Mouse (Mus musculus): ENCODE data around the gene Ndp. TPM values are rescaled to one million over a fixed set of nuclear protein-coding genes. Genes with fewer than 3 reads are reported as not detected.

Gene Ndp
- polyA plus RNA-seq (2015; fragmentation: Nextera tagmentation; extraction: Ambion mirVana): 3.4 and 4.8 TPM in 2 replicates

DNA sequence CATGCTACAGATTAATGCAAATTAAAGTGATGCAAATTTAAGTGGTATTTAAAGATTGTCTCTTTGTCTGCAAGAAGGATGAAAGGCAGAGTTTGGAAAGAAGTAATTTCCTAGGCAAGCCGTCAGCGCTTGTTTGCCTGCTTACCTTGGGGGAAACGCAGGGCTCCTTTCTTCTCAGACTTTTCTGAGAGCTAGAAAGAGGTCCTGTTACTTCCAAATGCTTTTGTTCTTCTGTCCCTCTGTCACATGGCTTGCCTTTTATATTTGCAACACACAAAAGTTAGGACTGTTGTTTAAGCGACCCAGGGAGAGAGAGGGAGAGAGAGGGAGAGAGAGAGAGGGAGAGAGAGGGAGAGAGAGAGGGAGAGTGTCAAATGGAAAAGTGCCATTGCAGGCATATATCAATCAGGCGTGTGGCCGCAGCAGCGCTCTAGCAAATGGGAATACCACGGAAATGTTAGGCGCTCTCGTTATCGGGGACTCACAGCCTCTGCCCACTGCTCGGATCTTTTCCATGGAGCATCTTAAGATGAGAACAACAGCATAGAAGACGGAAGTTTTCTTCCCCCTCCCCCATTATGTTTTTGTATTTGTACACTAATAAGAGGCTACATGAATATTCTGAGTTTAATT is at the start of gene Ndp:
TSS of gene Ndp (minus strand) at position 534 of the 633 bp plus-strand sequence.
- H3K27ac ChIP-seq: no peak within 1 kb of the TSS
- 20% methylated on average over 13 of the region's 13 CpGs for WGBS
- ATAC-seq (ENCODE audit: insufficient number of reproducible peaks, low FRiP score, low TSS enrichment, low read depth): no peak
- no peaks in the 10 kb centered on the region for H3K36me3 ChIP-seq
- no peaks in the 10 kb centered on the region for H3K27me3 ChIP-seq
- no peaks in the 10 kb centered on the region for H3K9me3 ChIP-seq
- H3K4me2 ChIP-seq: peak within 1 kb of the TSS; percentile 35
- H3K4me3 ChIP-seq: peak within 1 kb of the TSS; percentile 23
- H3K4me1 ChIP-seq: no peaks in the 10 kb centered on the region
- no peak within 1 kb of the TSS for H3K9ac ChIP-seq

- Histone ChIP-seq H3K27ac (no peak overlapping the region), H3K9ac (no peak overlapping the region), H3K36me3 (no peaks in the 10 kb centered on the region), H3K4me1 (no peaks in the 10 kb centered on the region), H3K4me3 (no peak overlapping the region), H3K27me3 (no peaks in the 10 kb centered on the region), H3K4me2 (no peak overlapping the region), H3K9me3 (no peaks in the 10 kb centered on the region)
- WGBS: 88% methylated on average over 2 of the region's 2 CpGs
- ATAC-seq (ENCODE audit: insufficient number of reproducible peaks, low FRiP score, low TSS enrichment, low read depth): no peak
Measured at GRCm38 (mm10) chrX:16954767-16955166, 43.2 kb upstream of the Ndp start.

GRCm38 (mm10) chrX:16918006-16918405 is 6.4 kb upstream of the Ndp start:
- H3K36me3 ChIP-seq: no peaks in the 10 kb centered on the region
- H3K4me1 ChIP-seq: no peaks in the 10 kb centered on the region
- no peak overlapping the region for H3K4me3 ChIP-seq
- no peak for ATAC-seq (ENCODE audit: insufficient number of reproducible peaks, low FRiP score, low TSS enrichment, low read depth)
- H3K9me3 ChIP-seq: no peaks in the 10 kb centered on the region
- H3K27ac ChIP-seq: no peak overlapping the region
- no peak overlapping the region for H3K9ac ChIP-seq
- no peaks in the 10 kb centered on the region for H3K27me3 ChIP-seq
- no peak overlapping the region for H3K4me2 ChIP-seq

DNA sequence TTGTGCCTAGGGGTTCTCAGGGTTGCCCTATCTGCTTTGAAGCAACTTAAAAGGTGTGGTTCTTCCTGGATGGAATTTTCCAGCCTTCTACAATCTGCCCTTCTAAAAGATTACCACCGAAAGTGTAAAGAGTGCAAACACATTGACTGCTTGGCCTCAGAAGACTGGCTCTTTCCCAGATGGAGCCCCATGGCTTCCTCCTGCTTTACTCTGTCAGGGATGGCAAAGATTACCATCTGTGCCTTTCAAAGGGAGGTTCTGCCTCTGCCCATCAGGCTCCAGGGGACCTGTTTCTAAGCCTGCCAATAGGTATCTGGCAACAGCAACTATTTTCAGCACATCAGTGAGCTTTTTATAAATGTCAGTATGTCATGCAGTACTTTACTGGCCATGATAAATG is 1.5 kb upstream of the Ndp start:
- Histone ChIP-seq H3K4me3 (no peak overlapping the region), H3K9me3 (no peaks in the 10 kb centered on the region), H3K36me3 (no peaks in the 10 kb centered on the region), H3K9ac (no peak overlapping the region), H3K4me2 (no peak overlapping the region), H3K27me3 (no peaks in the 10 kb centered on the region), H3K27ac (no peak overlapping the region), H3K4me1 (no peaks in the 10 kb centered on the region)
- no peak for ATAC-seq (ENCODE audit: insufficient number of reproducible peaks, low FRiP score, low TSS enrichment, low read depth)
- 58% methylated on average over 1 of the region's 1 CpGs for WGBS

DNA sequence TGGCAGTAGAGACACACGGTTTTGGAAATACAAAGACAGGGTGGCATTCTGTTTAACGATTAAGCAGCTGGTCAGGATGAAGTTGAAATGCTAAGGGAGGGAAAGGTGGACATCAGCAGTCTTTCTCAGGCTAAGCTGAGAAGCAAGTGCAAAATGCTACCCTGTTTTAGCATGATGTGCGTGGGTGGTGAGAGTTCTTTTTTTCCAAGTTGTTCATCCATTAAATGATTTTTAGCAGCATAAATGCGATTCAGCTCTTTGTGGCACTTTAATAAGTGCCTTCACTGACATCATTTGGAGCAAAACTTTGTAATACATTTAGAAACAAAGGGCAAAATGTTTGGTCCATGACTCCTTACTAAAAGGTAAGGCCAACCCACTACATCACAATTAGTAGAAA is 337 bp upstream of the Ndp start:
- Histone ChIP-seq H3K4me2 (no peak overlapping the region; the same call in 1 of the 2 replicates), H3K9me3 (no peaks in the 10 kb centered on the region), H3K4me1 (no peaks in the 10 kb centered on the region), H3K4me3 (peak overlapping the region; percentile 23; the same call in 1 of the 2 replicates), H3K36me3 (no peaks in the 10 kb centered on the region), H3K27ac (no peak overlapping the region), H3K9ac (no peak overlapping the region), H3K27me3 (no peaks in the 10 kb centered on the region)
- WGBS: 45% methylated on average over 4 of the region's 4 CpGs
- no peak for ATAC-seq (ENCODE audit: insufficient number of reproducible peaks, low FRiP score, low TSS enrichment, low read depth)

- Histone ChIP-seq H3K27me3 (no peaks in the 10 kb centered on the region), H3K4me2 (peak overlapping the region; percentile 35), H3K4me3 (peak overlapping the region; percentile 23), H3K36me3 (no peaks in the 10 kb centered on the region), H3K27ac (no peak overlapping the region), H3K4me1 (no peaks in the 10 kb centered on the region), H3K9ac (no peak overlapping the region), H3K9me3 (no peaks in the 10 kb centered on the region)
- ATAC-seq (ENCODE audit: insufficient number of reproducible peaks, low FRiP score, low TSS enrichment, low read depth): no peak
- WGBS: 26% methylated on average over 18 of the region's 18 CpGs
Measured at GRCm38 (mm10) chrX:16910211-16911095, 1.1 kb downstream of the Ndp start.

- no peak overlapping the region for H3K9ac ChIP-seq
- H3K4me1 ChIP-seq: no peaks in the 10 kb centered on the region
- H3K4me2 ChIP-seq: no peak overlapping the region
- H3K4me3 ChIP-seq: no peak overlapping the region
- 74% methylated on average over 2 of the region's 2 CpGs for WGBS
- H3K27ac ChIP-seq: no peak overlapping the region
- H3K27me3 ChIP-seq: no peaks in the 10 kb centered on the region
- ATAC-seq (ENCODE audit: insufficient number of reproducible peaks, low FRiP score, low TSS enrichment, low read depth): no peak
- H3K36me3 ChIP-seq: no peaks in the 10 kb centered on the region
- H3K9me3 ChIP-seq: no peaks in the 10 kb centered on the region
Measured at GRCm38 (mm10) chrX:16908652-16909051, 2.9 kb downstream of the Ndp start.

- H3K9me3 ChIP-seq: no peaks in the 10 kb centered on the region
- no peak overlapping the region for H3K4me3 ChIP-seq
- no peak overlapping the region for H3K27ac ChIP-seq
- WGBS: 72% methylated on average over 6 of the region's 6 CpGs
- ATAC-seq (ENCODE audit: insufficient number of reproducible peaks, low FRiP score, low TSS enrichment, low read depth): no peak
- no peaks in the 10 kb centered on the region for H3K27me3 ChIP-seq
- H3K9ac ChIP-seq: no peak overlapping the region
- H3K4me2 ChIP-seq: no peak overlapping the region
- no peaks in the 10 kb centered on the region for H3K36me3 ChIP-seq
- no peaks in the 10 kb centered on the region for H3K4me1 ChIP-seq
Measured at GRCm38 (mm10) chrX:16907554-16907953, 4.0 kb downstream of the Ndp start.

GRCm38 (mm10) chrX:16894377-16895175 is 17.0 kb downstream of the Ndp start:
- ATAC-seq (ENCODE audit: insufficient number of reproducible peaks, low FRiP score, low TSS enrichment, low read depth): no peak

GRCm38 (mm10) chrX:16867640-16868314 is 43.8 kb downstream of the Ndp start:
- no peaks in the 10 kb centered on the region for H3K27me3 ChIP-seq

More at GRCm38 (mm10) chrX:16894377-16895175, 17.0 kb downstream of the Ndp start:
- WGBS: 40% methylated on average over 5 of the region's 5 CpGs
- Histone ChIP-seq H3K36me3 (no peaks in the 10 kb centered on the region), H3K4me2 (no peak overlapping the region), H3K27ac (no peak overlapping the region), H3K4me3 (no peak overlapping the region), H3K4me1 (no peaks in the 10 kb centered on the region), H3K9me3 (no peaks in the 10 kb centered on the region), H3K9ac (no peak overlapping the region), H3K27me3 (no peaks in the 10 kb centered on the region)

GRCm38 (mm10) chrX:16860244-16860643 is 51.3 kb downstream of the Ndp start:
- Histone ChIP-seq H3K36me3 (no peaks in the 10 kb centered on the region), H3K27me3 (no peaks in the 10 kb centered on the region), H3K4me3 (no peak overlapping the region), H3K27ac (no peak overlapping the region), H3K9ac (no peak overlapping the region), H3K4me1 (no peaks in the 10 kb centered on the region), H3K4me2 (no peak overlapping the region), H3K9me3 (no peaks in the 10 kb centered on the region)
- no peak for ATAC-seq (ENCODE audit: insufficient number of reproducible peaks, low FRiP score, low TSS enrichment, low read depth)

More at GRCm38 (mm10) chrX:16867640-16868314, 43.8 kb downstream of the Ndp start:
- no peak for ATAC-seq (ENCODE audit: insufficient number of reproducible peaks, low FRiP score, low TSS enrichment, low read depth)
- no peak overlapping the region for H3K9ac ChIP-seq
- no peak overlapping the region for H3K4me3 ChIP-seq
- H3K36me3 ChIP-seq: no peaks in the 10 kb centered on the region
- H3K4me1 ChIP-seq: no peaks in the 10 kb centered on the region
- H3K9me3 ChIP-seq: no peaks in the 10 kb centered on the region
- no peak overlapping the region for H3K27ac ChIP-seq
- H3K4me2 ChIP-seq: no peak overlapping the region
